Mouse (Mus musculus): ENCODE measurements around the gene Pdp2. TPM values are rescaled to one million over a fixed set of nuclear protein-coding genes. Genes with fewer than 3 reads are reported as not detected.
"Not testable (repeated sequence)": the region's sequence is repeated elsewhere in the genome, so short reads cannot be mapped to it uniquely, and the experiment has no call there.

Gene Pdp2
- total RNA-seq, 4 experiments from 2014 or later: 24.1 to 44.1 (median 34.9) TPM

- peak; percentile 48 for DNase-seq (ENCODE audit: low spot score)
Measured at GRCm38 (mm10) chr8:104631975-104632374, 40.7 kb downstream of the Pdp2 start.

GRCm38 (mm10) chr8:104632486-104632885 lies 41.2 kb downstream of the Pdp2 start:
- no peak for DNase-seq (ENCODE audit: low spot score)

DNA sequence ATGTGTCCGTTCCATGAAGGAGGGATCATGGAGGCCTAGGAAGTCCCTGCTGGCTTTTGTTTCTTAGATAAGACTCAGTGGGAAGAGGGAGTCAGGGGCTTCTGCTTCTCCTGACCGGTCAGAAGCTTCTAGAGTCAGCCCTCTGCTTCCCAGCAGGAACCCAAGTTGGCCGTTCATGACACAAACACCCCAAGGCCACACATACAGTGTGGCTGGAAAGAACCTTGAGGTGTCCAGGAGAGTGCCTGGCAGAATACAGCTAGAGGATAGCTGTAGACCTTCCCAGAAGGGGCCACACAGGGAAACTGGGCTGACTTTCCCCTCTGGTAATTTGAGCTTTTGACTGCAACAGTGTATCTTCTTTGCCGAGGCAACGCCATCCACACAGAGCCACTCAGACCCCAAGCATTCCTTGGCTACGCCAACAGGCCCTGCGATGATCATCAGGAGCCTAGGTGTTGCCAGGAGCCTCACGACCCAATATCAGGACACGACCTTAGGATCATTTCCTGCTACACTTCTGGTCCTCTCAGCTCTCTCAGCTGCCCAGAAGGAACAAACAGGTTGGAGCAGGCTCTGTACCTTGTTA lies 42.0 kb downstream of the Pdp2 start:
- no peak for DNase-seq (ENCODE audit: low spot score)

DNA sequence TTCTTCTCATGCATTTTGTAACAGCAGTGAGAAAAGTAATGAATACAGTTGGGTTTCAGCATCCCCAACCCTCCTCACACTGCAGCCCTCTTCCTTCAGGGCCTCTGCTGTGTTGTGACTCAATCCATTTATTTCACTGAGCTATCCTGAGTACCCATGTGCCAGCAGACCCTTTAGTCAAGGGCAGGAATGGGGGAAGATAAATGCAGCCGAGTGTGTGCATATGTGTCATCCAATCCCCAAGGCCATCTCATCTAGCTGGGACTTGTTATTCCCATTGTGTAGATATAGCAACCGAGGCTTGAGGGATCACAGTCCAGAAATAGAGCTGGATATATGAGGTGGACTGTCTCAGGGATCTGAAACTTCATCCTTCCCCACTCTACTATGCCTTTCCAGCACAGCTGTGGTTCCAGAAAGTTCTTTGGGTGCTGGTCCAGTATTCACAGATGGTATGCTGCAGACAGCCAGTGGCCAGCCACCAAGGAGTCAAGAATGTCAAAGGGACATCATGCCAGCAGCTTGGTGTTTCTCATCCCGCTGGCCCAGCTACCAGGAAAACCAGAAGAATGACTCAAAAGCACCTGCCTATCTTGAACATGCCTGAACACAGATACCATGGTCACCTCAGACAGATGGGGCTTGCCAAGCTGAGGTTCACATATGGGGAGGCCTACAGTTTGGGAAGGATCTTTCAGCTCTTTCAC lies 43.9 kb downstream of the Pdp2 start:
- no peak for DNase-seq (ENCODE audit: low spot score)

GRCm38 (mm10) chr8:104638010-104638409 lies 46.8 kb downstream of the Pdp2 start:
- no peak for DNase-seq (ENCODE audit: low spot score)

- DNase-seq (ENCODE audit: low spot score): no peak
Measured at GRCm38 (mm10) chr8:104640241-104640640, 49.0 kb downstream of the Pdp2 start.

DNA sequence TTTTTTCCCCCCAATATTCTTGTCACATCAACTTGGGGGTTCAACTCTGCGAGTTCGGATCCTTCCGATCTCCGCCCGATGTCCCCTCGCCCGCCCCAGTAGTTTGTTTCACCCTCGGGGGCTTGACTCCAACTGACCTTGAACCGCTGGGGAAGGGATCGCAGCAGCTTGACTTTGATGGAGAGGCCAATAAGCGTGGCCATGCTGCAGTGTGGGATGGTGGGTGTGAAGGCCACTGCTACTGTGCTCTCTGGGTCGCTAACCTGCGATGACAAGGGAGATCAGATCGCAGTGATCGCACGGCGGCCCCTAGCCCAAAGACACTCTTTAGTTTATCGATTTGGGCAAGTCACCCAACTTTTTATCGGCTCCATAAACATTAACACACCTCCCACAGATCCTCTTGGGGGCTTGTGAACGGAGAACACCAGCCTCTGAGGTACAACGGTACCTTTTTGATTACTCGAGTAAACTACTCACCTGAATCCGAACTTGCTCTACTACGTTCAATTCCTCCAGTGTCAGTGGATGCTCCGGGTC lies 49.6 kb downstream of the Pdp2 start:
- DNase-seq (ENCODE audit: low spot score): no peak

DNA sequence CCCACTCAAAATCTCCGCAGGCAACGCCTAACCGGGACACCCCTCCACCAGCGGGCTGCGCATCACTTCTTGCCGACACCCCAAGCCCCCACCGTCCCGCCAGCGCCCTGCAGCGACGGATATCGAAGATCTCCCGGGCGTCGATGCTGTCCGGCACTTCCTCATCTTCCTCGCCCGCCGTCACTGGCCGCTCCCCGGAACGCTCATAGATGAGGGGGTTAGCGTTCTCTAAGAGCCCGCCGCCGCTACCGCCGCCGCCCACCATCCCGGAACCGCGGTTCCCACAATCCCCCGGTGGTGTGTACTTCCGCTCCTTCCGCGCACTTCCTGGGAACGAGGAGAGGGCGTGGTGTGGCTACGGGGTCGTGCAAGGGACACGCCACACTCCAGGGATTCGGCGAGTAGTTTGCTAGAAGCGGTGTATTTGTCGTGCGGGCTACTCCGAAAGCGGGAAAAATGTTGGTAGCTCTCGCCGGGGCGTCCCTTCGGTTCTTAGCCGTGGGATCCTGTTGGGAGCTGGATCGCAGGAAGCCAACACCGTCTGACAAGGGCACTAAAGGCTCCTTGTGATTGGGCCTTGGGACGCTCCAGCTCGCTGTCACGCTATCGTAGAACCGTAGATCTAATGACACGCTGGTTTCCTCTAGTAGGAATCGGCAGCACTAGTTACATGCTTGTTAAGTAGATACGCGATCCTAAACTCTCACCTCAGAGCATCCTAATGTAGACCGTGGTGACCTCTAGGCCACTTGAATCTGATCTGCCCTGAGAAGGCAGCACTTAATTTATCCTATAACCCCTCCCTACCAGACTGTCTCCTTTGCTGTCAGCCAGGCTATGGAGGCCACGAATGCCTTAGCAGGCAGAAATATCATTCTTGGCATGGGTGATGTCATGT lies 50.4 kb downstream of the Pdp2 start, which contains the start of gene Ciao2b:
Gene Ciao2b (minus strand): TSS at position 540 of the 898 bp plus-strand sequence.
- DNase-seq (ENCODE audit: low spot score): peak; percentile 92

DNA sequence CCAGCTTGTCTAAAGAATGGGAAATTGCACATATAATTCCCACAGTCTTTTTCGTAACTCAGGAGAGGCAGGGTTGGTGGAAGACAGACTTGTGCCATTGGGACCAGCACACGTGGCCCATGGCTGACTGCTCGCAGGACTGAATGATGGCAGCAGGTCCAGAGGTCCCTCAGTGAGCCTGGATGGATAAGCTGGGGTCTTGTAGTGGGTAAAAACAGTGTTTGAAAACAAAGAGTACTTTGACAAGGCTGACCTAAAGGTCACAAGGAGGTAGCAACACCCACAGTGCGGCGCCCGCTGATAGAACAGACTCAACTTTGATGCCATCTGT lies 51.0 kb downstream of the Pdp2 start:
- DNase-seq (ENCODE audit: low spot score): no peak

GRCm38 (mm10) chr8:104644187-104644586 lies 52.9 kb downstream of the Pdp2 start:
- DNase-seq (ENCODE audit: low spot score): not testable (repeated sequence)

Other genes starting within 250 kb of the Pdp2 start
- gene Cmtm4, start 195.6 kb upstream of the Pdp2 start, total RNA-seq (2022): 10 to 100 TPM; 10.7 to 11.8 (median 11.0) TPM
- gene Dync1li2, start 148.4 kb upstream of the Pdp2 start, total RNA-seq (2022): 100 to 1,000 TPM in 2 of 4 experiments, 10 to 100 TPM in 2; 80.4 to 113 (median 96.5) TPM
- gene Terb1, start 81.5 kb upstream of the Pdp2 start, total RNA-seq (2022): not detected
- gene Nae1, start 56.8 kb upstream of the Pdp2 start, total RNA-seq (2022): 10 to 100 TPM; 28.5 to 32.0 (median 29.9) TPM
- 1 to 10 TPM; 2.6 to 4.4 (median 3.2) TPM for gene Car7, start 56.8 kb upstream of the Pdp2 start, total RNA-seq (2022)
- gene Cdh16, start 32.9 kb downstream of the Pdp2 start, total RNA-seq (2022): 1 to 10 TPM; 3.7 to 8.2 (median 6.5) TPM
- gene Rrad, start 39.9 kb downstream of the Pdp2 start, total RNA-seq (2022): 100 to 1,000 TPM; 215 to 381 (median 317) TPM
- 10 to 100 TPM; 65.5 to 84.7 (median 73.7) TPM for gene Ciao2b, start 50.5 kb downstream of the Pdp2 start, total RNA-seq (2022)
- not detected for gene Ces2a, start 142.6 kb downstream of the Pdp2 start, total RNA-seq (2022)
- under 1 TPM; 0.40 to 0.62 (median 0.51) TPM for gene Ces2b, start 240.1 kb downstream of the Pdp2 start, total RNA-seq (2022)